Mouse (Mus musculus) liver, embryonic 14.5 days (tissue): ENCODE results near the gene Aldh3b3. TPM values are rescaled to one million over a fixed set of nuclear protein-coding genes. Genes with fewer than 3 reads are reported as not detected.

Experiments used
- ATAC-seq: fragments of 200-750 bp; cut with Nextera tagmentation; 2 replicates; pipeline ENCODE4 v1.8.0; 2017; ENCODE audit warnings: moderate number of reproducible peaks, mild to moderate bottlenecking, moderate library complexity; ENCODE audit not compliant: insufficient read depth
- DNase-seq, 3 experiments: peaks; one replicate each; pipeline ENCODE4 v3.0.0-alpha.2; 2012 to 2013; ENCODE audit warnings: low read depth in 3 of 3, low spot score in 3 of 3
- H3K27ac ChIP-seq: fragments of 300-500 bp; sonication (generic); 2 replicates; pipeline ENCODE4 v1.5.1; 2014; ENCODE audit warnings: moderate library complexity, mild to moderate bottlenecking, control low read depth, inconsistent platforms
- H3K27me3 ChIP-seq: fragments of 300-500 bp; sonication (generic); 2 replicates; pipeline ENCODE4 v1.6.1; 2014; ENCODE audit warnings: mild to moderate bottlenecking, low read length, moderate library complexity; ENCODE audit not compliant: control insufficient read depth, insufficient read depth
- H3K36me3 ChIP-seq: fragments of 300-500 bp; sonication (generic); replicated peaks from 2 replicates; pipeline ENCODE4 v1.6.1; 2014; ENCODE audit warnings: low read depth; ENCODE audit not compliant: control insufficient read depth, insufficient read depth
- H3K4me1 ChIP-seq, 2 experiments: fragments of 200-500 bp in 1 of 2; fragments of 300-500 bp in 1 of 2; sonication (generic) in 1 of 2; replicated peaks; 2 replicates each; pipeline ENCODE4 v1.6.1; 2012 to 2014; ENCODE audit warnings: antibody characterized with exemption in 1 of 2, inconsistent platforms in 1 of 2, low read length in 1 of 2; ENCODE audit not compliant: control insufficient read depth in 2 of 2, insufficient read depth in 2 of 2
- H3K4me2 ChIP-seq: fragments of 300-500 bp; sonication (generic); 2 replicates; pipeline ENCODE4 v1.6.1; 2014; ENCODE audit warnings: low read depth, mild to moderate bottlenecking, control low read depth, moderate library complexity
- H3K4me3 ChIP-seq, 2 experiments: fragments of 200-500 bp in 1 of 2; fragments of 300-500 bp in 1 of 2; sonication (generic) in 1 of 2; 2 replicates each; pipeline ENCODE4 v1.5.1; 2012 to 2014; ENCODE audit warnings: low read depth in 2 of 2, low read length in 2 of 2, mild to moderate bottlenecking in 2 of 2, control low read depth in 1 of 2, inconsistent platforms in 1 of 2, moderate library complexity in 1 of 2; ENCODE audit not compliant: insufficient read depth in 1 of 2
- H3K9ac ChIP-seq: fragments of 300-500 bp; sonication (generic); replicated peaks from 2 replicates; pipeline ENCODE4 v1.6.1; 2014; ENCODE audit warnings: mild to moderate bottlenecking, control low read depth, moderate library complexity
- H3K9me3 ChIP-seq: fragments of 300-500 bp; sonication (generic); 2 replicates; pipeline ENCODE4 v1.6.1; 2016; ENCODE audit warnings: low read length, mixed read lengths; ENCODE audit not compliant: control insufficient read depth
- CTCF ChIP-seq: IDR thresholded peaks from 2 replicates; pipeline ENCODE4 v1.5.1; 2016; ENCODE audit warnings: antibody characterized with exemption, low read depth, control low read depth
- EP300 ChIP-seq: IDR thresholded peaks from 2 replicates; pipeline ENCODE4 v1.6.1; 2016; ENCODE audit warnings: antibody characterized with exemption, low read depth
- WGBS: fragments of 180-500 bp; shearing (Covaris S2); extraction: QIAGEN DNeasy Blood & Tissue Kit; methylation state at CpG from one replicate; pipeline ENCODE4 v1.1.7; 2014; ENCODE audit not compliant: insufficient replicate concordance; 5-methylcytosine and 5-hydroxymethylcytosine counted together
- polyA plus RNA-seq, 2 experiments: library from polyadenylated mRNA; depleted of rRNA in 1 of 2; stranded (reverse) in 1 of 2; unstranded in 1 of 2; fragments of >200 nt; fragmentation: Nextera tagmentation in 1 of 2; extraction: Ambion mirVana in 1 of 2; gene quantifications; 2 replicates each; pipeline versions ENCODE4 v1.2.1 to v1.2.3; 2012 to 2014

The Aldh3b3 gene
- polyA plus RNA-seq, 2 experiments: 0.04 TPM; not detected in 1

DNA sequence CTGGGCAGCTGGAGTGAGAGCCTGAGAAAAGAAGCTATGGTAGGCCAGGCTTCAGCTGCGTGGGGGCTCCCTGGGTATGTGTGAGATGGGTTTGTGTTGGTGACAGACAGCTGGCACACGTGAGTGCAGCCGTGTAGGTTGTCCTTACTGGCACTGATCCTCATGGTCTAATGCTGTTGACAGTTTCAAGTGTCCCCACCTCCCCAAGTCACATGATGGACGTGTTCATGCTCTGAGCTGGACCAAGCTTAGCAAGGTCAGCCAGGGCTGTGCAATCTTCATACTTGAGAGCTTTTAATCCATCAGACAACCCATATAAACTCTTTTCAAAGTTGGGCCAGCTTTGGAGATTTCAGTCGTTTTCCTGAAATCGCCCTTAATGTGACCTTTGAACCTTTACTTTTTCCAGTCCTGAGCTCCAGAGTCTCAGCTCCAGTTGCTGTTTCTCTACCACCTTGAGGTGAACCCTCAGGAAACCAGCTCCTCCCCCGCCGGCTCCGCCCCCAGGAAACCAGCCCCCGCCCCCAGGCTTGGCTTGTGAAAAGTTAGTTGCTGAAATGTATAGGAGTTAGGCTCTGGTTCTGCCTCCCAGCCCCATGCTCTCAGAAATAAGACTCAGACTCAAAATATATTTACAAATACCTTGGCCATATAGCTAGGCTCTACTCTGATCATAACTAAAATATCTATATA lies 12.4 kb upstream of the Aldh3b3 start:
- Histone ChIP-seq H3K9ac (no peak overlapping the region), H3K27me3 (no peaks in the 10 kb centered on the region), H3K27ac (no peak overlapping the region), H3K9me3 (no peaks in the 10 kb centered on the region), H3K36me3 (no peaks in the 10 kb centered on the region), H3K4me1 (peaks cover 0 to 13% of the 10 kb centered on the region in 2 experiments; a peak in 2 of 4 replicates), H3K4me2 (no peak overlapping the region), H3K4me3 (no peak overlapping the region)
- TF ChIP-seq EP300 (no peak), CTCF (no peak)
- ATAC-seq (no peak), DNase-seq (no peak)
- WGBS: 18% methylated on average over 10 of the region's 10 CpGs

DNA sequence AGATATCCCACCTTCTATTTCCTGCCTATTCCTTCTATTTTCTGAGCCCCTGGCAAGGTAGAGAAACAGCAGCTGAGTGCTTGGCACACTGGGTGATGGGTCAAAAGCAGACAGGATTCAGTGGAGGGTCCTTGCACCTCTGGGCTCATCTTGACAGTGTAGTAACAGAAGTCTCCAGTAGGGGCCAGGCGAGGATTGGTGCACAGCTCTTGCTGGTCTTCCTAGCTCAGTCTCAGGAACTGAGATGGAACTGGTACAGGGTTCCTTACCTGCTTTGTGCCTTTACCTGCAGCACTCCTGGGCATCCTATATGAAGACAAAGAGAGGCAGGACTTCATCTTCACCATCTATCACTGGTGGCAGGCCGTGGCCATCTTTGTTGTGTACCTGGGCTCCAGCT lies 11.7 kb upstream of the Aldh3b3 start:
- WGBS: 17% methylated on average over 2 of the region's 2 CpGs
- TF ChIP-seq CTCF (peak; percentile 94), EP300 (no peak)
- no peak for DNase-seq
- ATAC-seq: no peak
- H3K4me2 ChIP-seq: no peak overlapping the region
- H3K27ac ChIP-seq: no peak overlapping the region
- H3K4me3 ChIP-seq: no peak overlapping the region
- no peaks in the 10 kb centered on the region for H3K27me3 ChIP-seq
- no peaks in the 10 kb centered on the region for H3K36me3 ChIP-seq
- peaks cover 0 to 13% of the 10 kb centered on the region in 2 experiments; a peak in 2 of 4 replicates for H3K4me1 ChIP-seq
- no peaks in the 10 kb centered on the region for H3K9me3 ChIP-seq
- no peak overlapping the region for H3K9ac ChIP-seq

DNA sequence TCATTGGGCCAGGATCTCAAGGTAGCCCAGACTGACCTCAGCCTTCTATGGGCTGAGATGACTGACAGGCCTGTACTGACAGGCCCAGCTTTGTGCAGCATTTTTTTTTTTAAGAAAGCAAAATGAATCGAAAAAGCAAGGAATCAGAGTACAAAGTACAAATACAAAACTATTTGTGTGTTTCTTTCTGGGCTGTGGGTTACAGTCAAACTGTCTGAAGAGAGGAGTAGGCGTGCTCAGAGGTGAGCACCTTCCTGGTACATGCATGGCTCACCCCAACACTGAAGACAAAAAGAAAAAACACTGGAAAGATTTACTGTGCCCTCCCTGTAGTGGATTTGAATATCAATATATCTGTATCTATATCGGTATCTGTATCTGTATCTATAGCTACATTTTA lies 10.6 kb upstream of the Aldh3b3 start:
- ATAC-seq (no peak), DNase-seq (no peak)
- Histone ChIP-seq H3K36me3 (no peaks in the 10 kb centered on the region), H3K9me3 (no peaks in the 10 kb centered on the region), H3K27ac (no peak overlapping the region), H3K27me3 (no peaks in the 10 kb centered on the region), H3K4me3 (no peak overlapping the region), H3K4me2 (no peak overlapping the region), H3K9ac (no peak overlapping the region), H3K4me1 (peaks cover 0 to 10% of the 10 kb centered on the region in 2 experiments; a peak in 2 of 4 replicates)
- WGBS: 66% methylated on average over 3 of the region's 3 CpGs
- TF ChIP-seq EP300 (no peak), CTCF (no peak)

DNA sequence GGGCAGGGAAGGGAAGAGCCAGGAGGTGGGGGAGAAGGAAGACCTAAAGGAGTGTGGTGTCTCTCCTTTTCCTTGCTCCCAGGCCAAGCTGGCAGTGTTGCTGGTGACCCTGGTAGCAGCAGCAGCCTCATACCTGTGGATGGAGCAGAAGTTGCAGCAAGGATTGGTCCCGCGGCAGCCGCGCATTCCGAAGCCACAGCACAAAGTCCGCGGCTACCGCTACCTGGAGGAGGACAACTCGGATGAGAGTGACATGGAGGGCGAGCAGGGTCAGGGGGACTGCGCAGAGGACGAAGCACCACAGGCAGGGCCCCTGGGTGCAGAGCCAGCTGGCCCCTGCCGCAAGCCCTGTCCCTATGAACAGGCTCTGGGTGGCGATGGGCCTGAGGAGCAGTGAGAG lies 9.9 kb upstream of the Aldh3b3 start:
- no peak overlapping the region for H3K9ac ChIP-seq
- H3K4me3 ChIP-seq: no peak overlapping the region
- ATAC-seq (no peak), DNase-seq (no peak)
- no peak overlapping the region for H3K4me2 ChIP-seq
- no peak overlapping the region for H3K27ac ChIP-seq
- H3K9me3 ChIP-seq: no peaks in the 10 kb centered on the region
- H3K27me3 ChIP-seq: no peaks in the 10 kb centered on the region
- H3K36me3 ChIP-seq: no peaks in the 10 kb centered on the region
- 71% methylated on average over 14 of the region's 14 CpGs for whole genome bisulfite sequencing
- peaks cover 0 to 4% of the 10 kb centered on the region in 2 experiments; a peak in 1 of 4 replicates for H3K4me1 ChIP-seq
- TF ChIP-seq EP300 (no peak), CTCF (no peak)

DNA sequence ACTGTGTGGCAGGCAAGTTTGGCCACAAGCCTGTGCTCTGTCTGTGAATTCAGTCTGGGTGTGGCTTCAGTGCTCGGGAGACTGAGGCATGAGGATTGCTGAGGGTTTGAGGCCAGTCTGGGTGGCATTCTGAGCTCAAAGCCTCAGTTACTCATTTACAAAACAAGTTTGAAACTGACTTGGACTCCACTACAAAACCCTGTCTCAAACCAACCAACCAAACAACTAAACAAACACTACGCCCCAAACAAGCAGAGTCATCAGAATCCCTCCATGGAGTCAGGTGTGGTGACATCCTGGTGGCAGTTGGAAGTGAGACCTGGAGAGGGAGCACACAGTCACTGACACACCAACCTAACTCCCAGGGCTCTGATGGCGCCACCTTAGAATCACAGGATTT lies 8.1 kb upstream of the Aldh3b3 start:
- Histone ChIP-seq H3K9me3 (no peaks in the 10 kb centered on the region), H3K9ac (no peak overlapping the region), H3K4me1 (peaks cover 0 to 4% of the 10 kb centered on the region in 2 experiments; a peak in 1 of 4 replicates), H3K4me3 (no peak overlapping the region), H3K27me3 (no peaks in the 10 kb centered on the region), H3K4me2 (no peak overlapping the region), H3K27ac (no peak overlapping the region), H3K36me3 (no peaks in the 10 kb centered on the region)
- DNase-seq (no peak), ATAC-seq (no peak)
- WGBS: 65% methylated on average over 3 of the region's 3 CpGs
- TF ChIP-seq CTCF: no peak
- no peak for TF ChIP-seq EP300
